Mouse (Mus musculus): ENCODE measurements around the gene Ttc23.
A peak's percentile ranks its signal among the peaks of the same experiment; 100 is the strongest.

The Ttc23 gene

GRCm38 (mm10) chr7:67801022-67801421 lies 153.8 kb downstream of the Ttc23 start:
- DNase-seq (ENCODE audit: low read depth, low spot score), result no peak

DNA sequence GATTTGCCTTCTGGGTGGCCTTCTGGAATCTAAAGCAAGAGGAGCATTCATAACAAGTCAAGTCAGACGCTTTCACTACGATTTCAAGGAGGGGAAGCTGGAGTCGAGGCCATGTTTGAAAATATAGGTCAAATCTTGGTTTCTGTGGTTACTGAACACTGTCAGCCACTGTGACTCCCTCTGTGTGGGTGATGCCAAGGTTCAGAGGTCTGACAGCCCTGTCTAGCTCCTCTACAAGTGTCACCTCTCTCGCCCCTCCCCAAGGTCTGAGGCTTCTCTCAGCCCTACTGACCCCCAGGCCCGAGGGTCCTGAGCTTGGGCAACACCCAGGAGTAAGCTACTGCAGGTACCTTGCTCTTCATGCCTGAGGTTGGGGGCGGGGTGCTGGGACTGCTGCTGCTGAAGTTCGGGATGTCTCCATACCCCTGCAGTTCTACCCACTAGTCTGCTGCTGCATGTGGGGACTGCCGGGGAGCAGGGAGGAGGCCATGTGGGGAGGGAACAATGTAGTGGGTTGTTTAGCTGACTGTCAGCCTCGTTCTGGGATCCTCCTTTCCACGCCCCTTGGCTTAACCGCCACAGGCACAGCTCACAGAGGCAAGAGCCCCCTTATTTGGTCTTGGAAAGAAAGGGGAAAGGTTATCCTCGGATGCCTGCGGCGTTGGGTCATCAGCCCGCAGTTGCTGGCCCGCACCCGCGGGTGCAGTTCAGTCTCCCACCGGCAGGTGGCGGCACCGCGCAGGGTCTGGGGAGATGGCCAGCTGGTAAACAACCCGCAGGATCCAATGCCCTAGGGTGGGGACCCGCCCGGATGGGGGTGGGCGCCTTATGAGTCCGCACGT lies 156.0 kb downstream of the Ttc23 start:
- peak; percentile 59 for DNase-seq (ENCODE audit: low read depth, low spot score)

- no peak for DNase-seq (ENCODE audit: low read depth, low spot score)
These were observed 156.6 kb downstream of the Ttc23 start for GRCm38 (mm10) chr7:67803857-67804215.

All from CD4-positive helper T cell, adult 2 months (primary cell).